Mouse (Mus musculus): Measurements from ENCODE around the gene Nr1i2. TPM values are rescaled to one million over a fixed set of nuclear protein-coding genes. Genes with fewer than 3 reads are reported as not detected.
A peak's percentile ranks its signal among the peaks of the same experiment; 100 is the strongest.

Nr1i2 gene
- polyA plus RNA-seq, 1 experiment, result 0.22 TPM

GRCm38 (mm10) chr16:38321452-38321935 lies 26.9 kb upstream of the Nr1i2 start:
- no peak overlapping the region for H3K27ac ChIP-seq (ENCODE audit: control insufficient read depth, insufficient read depth, low read depth, low read length)
- no peak overlapping the region for H3K4me3 ChIP-seq (ENCODE audit: control insufficient read depth, low read depth, low read length)
- no peaks in the 10 kb centered on the region for H3K27me3 ChIP-seq (ENCODE audit: control insufficient read depth, insufficient read depth, low read length)
- H3K4me1 ChIP-seq (ENCODE audit: control insufficient read depth, insufficient read depth, low read length), result peaks cover 6% of the 10 kb centered on the region; the same call in 1 of the 2 replicates
- TF ChIP-seq POLR2A (IDR thresholded peaks at IDR 0.05; ENCODE audit: control insufficient read depth, low read depth, low read length), result no peak
- peak; percentile 46; the same call in 1 of the 2 replicates for TF ChIP-seq CTCF (IDR thresholded peaks at IDR 0.05; ENCODE audit: control insufficient read depth, insufficient read depth, insufficient replicate concordance, low read depth, low read length)
- no peaks in the 10 kb centered on the region for H3K36me3 ChIP-seq (ENCODE audit: control insufficient read depth, insufficient read depth, low read length)

GRCm38 (mm10) chr16:38319087-38319486 lies 24.5 kb upstream of the Nr1i2 start:
- no peaks in the 10 kb centered on the region for H3K27me3 ChIP-seq (ENCODE audit: control insufficient read depth, insufficient read depth, low read length)
- H3K4me3 ChIP-seq (ENCODE audit: control insufficient read depth, low read depth, low read length), result peak overlapping the region; percentile 14
- peaks cover 3% of the 10 kb centered on the region; the same call in 1 of the 2 replicates for H3K4me1 ChIP-seq (ENCODE audit: control insufficient read depth, insufficient read depth, low read length)
- TF ChIP-seq CTCF (IDR thresholded peaks at IDR 0.05; ENCODE audit: control insufficient read depth, insufficient read depth, insufficient replicate concordance, low read depth, low read length) (no peak), POLR2A (IDR thresholded peaks at IDR 0.05; ENCODE audit: control insufficient read depth, low read depth, low read length) (no peak)
- H3K27ac ChIP-seq (ENCODE audit: control insufficient read depth, insufficient read depth, low read depth, low read length), result no peak overlapping the region
- H3K36me3 ChIP-seq (ENCODE audit: control insufficient read depth, insufficient read depth, low read length), result no peaks in the 10 kb centered on the region

GRCm38 (mm10) chr16:38318492-38318891 lies 23.9 kb upstream of the Nr1i2 start:
- H3K27me3 ChIP-seq (ENCODE audit: control insufficient read depth, insufficient read depth, low read length), result no peaks in the 10 kb centered on the region
- TF ChIP-seq POLR2A (IDR thresholded peaks at IDR 0.05; ENCODE audit: control insufficient read depth, low read depth, low read length), result no peak
- no peak for TF ChIP-seq CTCF (IDR thresholded peaks at IDR 0.05; ENCODE audit: control insufficient read depth, insufficient read depth, insufficient replicate concordance, low read depth, low read length)
- peak overlapping the region; percentile 14 for H3K4me3 ChIP-seq (ENCODE audit: control insufficient read depth, low read depth, low read length)
- H3K36me3 ChIP-seq (ENCODE audit: control insufficient read depth, insufficient read depth, low read length), result no peaks in the 10 kb centered on the region
- H3K4me1 ChIP-seq (ENCODE audit: control insufficient read depth, insufficient read depth, low read length), result no peaks in the 10 kb centered on the region
- H3K27ac ChIP-seq (ENCODE audit: control insufficient read depth, insufficient read depth, low read depth, low read length), result no peak overlapping the region

- no peaks in the 10 kb centered on the region; the same call in 1 of the 2 replicates for H3K4me1 ChIP-seq (ENCODE audit: control insufficient read depth, insufficient read depth, low read length)
- H3K27ac ChIP-seq (ENCODE audit: control insufficient read depth, insufficient read depth, low read depth, low read length), result no peak overlapping the region
- TF ChIP-seq CTCF (IDR thresholded peaks at IDR 0.05; ENCODE audit: control insufficient read depth, insufficient read depth, insufficient replicate concordance, low read depth, low read length) (no peak), POLR2A (IDR thresholded peaks at IDR 0.05; ENCODE audit: control insufficient read depth, low read depth, low read length) (no peak)
- no peak overlapping the region for H3K4me3 ChIP-seq (ENCODE audit: control insufficient read depth, low read depth, low read length)
- H3K27me3 ChIP-seq (ENCODE audit: control insufficient read depth, insufficient read depth, low read length), result no peaks in the 10 kb centered on the region
- H3K36me3 ChIP-seq (ENCODE audit: control insufficient read depth, insufficient read depth, low read length), result no peaks in the 10 kb centered on the region
These were observed 13.6 kb upstream of the Nr1i2 start for GRCm38 (mm10) chr16:38308195-38308594.

GRCm38 (mm10) chr16:38307651-38308050 lies 13.0 kb upstream of the Nr1i2 start:
- no peak overlapping the region for H3K27ac ChIP-seq (ENCODE audit: control insufficient read depth, insufficient read depth, low read depth, low read length)
- TF ChIP-seq CTCF (IDR thresholded peaks at IDR 0.05; ENCODE audit: control insufficient read depth, insufficient read depth, insufficient replicate concordance, low read depth, low read length) (no peak), POLR2A (IDR thresholded peaks at IDR 0.05; ENCODE audit: control insufficient read depth, low read depth, low read length) (no peak)

GRCm38 (mm10) chr16:38307221-38307605 lies 12.6 kb upstream of the Nr1i2 start:
- no peak overlapping the region for H3K4me3 ChIP-seq (ENCODE audit: control insufficient read depth, low read depth, low read length)
- no peaks in the 10 kb centered on the region; the same call in 1 of the 2 replicates for H3K36me3 ChIP-seq (ENCODE audit: control insufficient read depth, insufficient read depth, low read length)
- no peak overlapping the region for H3K27ac ChIP-seq (ENCODE audit: control insufficient read depth, insufficient read depth, low read depth, low read length)
- no peak for TF ChIP-seq POLR2A (IDR thresholded peaks at IDR 0.05; ENCODE audit: control insufficient read depth, low read depth, low read length)
- no peak for TF ChIP-seq CTCF (IDR thresholded peaks at IDR 0.05; ENCODE audit: control insufficient read depth, insufficient read depth, insufficient replicate concordance, low read depth, low read length)
- no peaks in the 10 kb centered on the region for H3K27me3 ChIP-seq (ENCODE audit: control insufficient read depth, insufficient read depth, low read length)
- no peaks in the 10 kb centered on the region; the same call in 1 of the 2 replicates for H3K4me1 ChIP-seq (ENCODE audit: control insufficient read depth, insufficient read depth, low read length)

More at GRCm38 (mm10) chr16:38307651-38308050, 13.0 kb upstream of the Nr1i2 start:
- H3K4me3 ChIP-seq (ENCODE audit: control insufficient read depth, low read depth, low read length), result no peak overlapping the region
- H3K36me3 ChIP-seq (ENCODE audit: control insufficient read depth, insufficient read depth, low read length), result no peaks in the 10 kb centered on the region; the same call in 1 of the 2 replicates
- no peaks in the 10 kb centered on the region; the same call in 1 of the 2 replicates for H3K4me1 ChIP-seq (ENCODE audit: control insufficient read depth, insufficient read depth, low read length)
- no peaks in the 10 kb centered on the region for H3K27me3 ChIP-seq (ENCODE audit: control insufficient read depth, insufficient read depth, low read length)

- no peak overlapping the region for H3K27ac ChIP-seq (ENCODE audit: control insufficient read depth, insufficient read depth, low read depth, low read length)
- H3K4me1 ChIP-seq (ENCODE audit: control insufficient read depth, insufficient read depth, low read length), result no peaks in the 10 kb centered on the region; the same call in 1 of the 2 replicates
- H3K27me3 ChIP-seq (ENCODE audit: control insufficient read depth, insufficient read depth, low read length), result no peaks in the 10 kb centered on the region
- H3K4me3 ChIP-seq (ENCODE audit: control insufficient read depth, low read depth, low read length), result no peak overlapping the region
- TF ChIP-seq CTCF (IDR thresholded peaks at IDR 0.05; ENCODE audit: control insufficient read depth, insufficient read depth, insufficient replicate concordance, low read depth, low read length) (peak; percentile 79; the same call in 1 of the 2 replicates), POLR2A (IDR thresholded peaks at IDR 0.05; ENCODE audit: control insufficient read depth, low read depth, low read length) (no peak)
- no peaks in the 10 kb centered on the region; the same call in 1 of the 2 replicates for H3K36me3 ChIP-seq (ENCODE audit: control insufficient read depth, insufficient read depth, low read length)
These were observed 12.1 kb upstream of the Nr1i2 start for GRCm38 (mm10) chr16:38306571-38307220.

Measured in testis, adult 2 months (tissue).